Mouse (Mus musculus): Measurements from ENCODE around the gene Tcf25. TPM values are rescaled to one million over a fixed set of nuclear protein-coding genes. Genes with fewer than 3 reads are reported as not detected.

Gene Tcf25
- total RNA-seq (2017): 275 and 330 TPM in 2 replicates

- ATAC-seq (ENCODE audit: extremely low read depth, insufficient number of reproducible peaks, low FRiP score, poor library complexity, severe bottlenecking): peak; percentile 79
These were observed at the start of gene Tcf25 for GRCm38 (mm10) chr8:123373403-123374238. Tcf25 (plus strand) TSS chr8:123373753.

GRCm38 (mm10) chr8:123328552-123328951 is 45.0 kb upstream of the Tcf25 start:
- no peak for ATAC-seq (ENCODE audit: extremely low read depth, insufficient number of reproducible peaks, low FRiP score, poor library complexity, severe bottlenecking)

GRCm38 (mm10) chr8:123329350-123329749 is 44.2 kb upstream of the Tcf25 start:
- ATAC-seq (ENCODE audit: extremely low read depth, insufficient number of reproducible peaks, low FRiP score, poor library complexity, severe bottlenecking): no peak

GRCm38 (mm10) chr8:123329961-123330360 is 43.6 kb upstream of the Tcf25 start:
- no peak for ATAC-seq (ENCODE audit: extremely low read depth, insufficient number of reproducible peaks, low FRiP score, poor library complexity, severe bottlenecking)

- ATAC-seq (ENCODE audit: extremely low read depth, insufficient number of reproducible peaks, low FRiP score, poor library complexity, severe bottlenecking): no peak
These were observed 42.9 kb upstream of the Tcf25 start for GRCm38 (mm10) chr8:123330701-123331100.

- no peak for ATAC-seq (ENCODE audit: extremely low read depth, insufficient number of reproducible peaks, low FRiP score, poor library complexity, severe bottlenecking)
These were observed 42.3 kb upstream of the Tcf25 start for GRCm38 (mm10) chr8:123331301-123331700.

GRCm38 (mm10) chr8:123331810-123332209 is 41.7 kb upstream of the Tcf25 start:
- ATAC-seq (ENCODE audit: extremely low read depth, insufficient number of reproducible peaks, low FRiP score, poor library complexity, severe bottlenecking): no peak

GRCm38 (mm10) chr8:123332262-123333090 is 41.1 kb upstream of the Tcf25 start, which contains the start of gene Spire2:
Spire2 (plus strand) TSS chr8:123332713.
- ATAC-seq (ENCODE audit: extremely low read depth, insufficient number of reproducible peaks, low FRiP score, poor library complexity, severe bottlenecking): peak; percentile 60; the same call in 1 of the 2 replicates

GRCm38 (mm10) chr8:123333091-123333587 is 40.4 kb upstream of the Tcf25 start:
- no peak for ATAC-seq (ENCODE audit: extremely low read depth, insufficient number of reproducible peaks, low FRiP score, poor library complexity, severe bottlenecking)

- ATAC-seq (ENCODE audit: extremely low read depth, insufficient number of reproducible peaks, low FRiP score, poor library complexity, severe bottlenecking): no peak
These were observed 39.7 kb upstream of the Tcf25 start for GRCm38 (mm10) chr8:123333864-123334263.

- no peak for ATAC-seq (ENCODE audit: extremely low read depth, insufficient number of reproducible peaks, low FRiP score, poor library complexity, severe bottlenecking)
These were observed 39.1 kb upstream of the Tcf25 start for GRCm38 (mm10) chr8:123334467-123334866.

GRCm38 (mm10) chr8:123337475-123337874 is 36.1 kb upstream of the Tcf25 start:
- no peak for ATAC-seq (ENCODE audit: extremely low read depth, insufficient number of reproducible peaks, low FRiP score, poor library complexity, severe bottlenecking)

- no peak for ATAC-seq (ENCODE audit: extremely low read depth, insufficient number of reproducible peaks, low FRiP score, poor library complexity, severe bottlenecking)
These were observed 33.5 kb upstream of the Tcf25 start for GRCm38 (mm10) chr8:123340071-123340470.

GRCm38 (mm10) chr8:123341040-123342015 is 32.2 kb upstream of the Tcf25 start:
- ATAC-seq (ENCODE audit: extremely low read depth, insufficient number of reproducible peaks, low FRiP score, poor library complexity, severe bottlenecking): no peak

GRCm38 (mm10) chr8:123342253-123342652 is 31.3 kb upstream of the Tcf25 start:
- ATAC-seq (ENCODE audit: extremely low read depth, insufficient number of reproducible peaks, low FRiP score, poor library complexity, severe bottlenecking): no peak

- no peak for ATAC-seq (ENCODE audit: extremely low read depth, insufficient number of reproducible peaks, low FRiP score, poor library complexity, severe bottlenecking)
These were observed 30.6 kb upstream of the Tcf25 start for GRCm38 (mm10) chr8:123342911-123343310.

- ATAC-seq (ENCODE audit: extremely low read depth, insufficient number of reproducible peaks, low FRiP score, poor library complexity, severe bottlenecking): no peak
These were observed 30.1 kb upstream of the Tcf25 start for GRCm38 (mm10) chr8:123343422-123343821.

GRCm38 (mm10) chr8:123345135-123345534 is 28.4 kb upstream of the Tcf25 start:
- ATAC-seq (ENCODE audit: extremely low read depth, insufficient number of reproducible peaks, low FRiP score, poor library complexity, severe bottlenecking): no peak

GRCm38 (mm10) chr8:123345856-123346255 is 27.7 kb upstream of the Tcf25 start:
- ATAC-seq (ENCODE audit: extremely low read depth, insufficient number of reproducible peaks, low FRiP score, poor library complexity, severe bottlenecking): no peak
